Mouse (Mus musculus) lung, embryonic 16.5 days (tissue): ENCODE data around the gene Hdac7. TPM values are rescaled to one million over a fixed set of nuclear protein-coding genes. Genes with fewer than 3 reads are reported as not detected.

Source experiments
- ATAC-seq: fragments of 200-750 bp; cut with Nextera tagmentation; 2 replicates; pipeline ENCODE4 v1.8.0; 2017; ENCODE audit warnings: low read depth, mild to moderate bottlenecking, moderate library complexity
- H3K27ac ChIP-seq: fragments of 300-500 bp; sonication (generic); 2 replicates; pipeline ENCODE4 v1.5.1; 2014; ENCODE audit warnings: mild to moderate bottlenecking, control low read depth, low read length
- H3K27me3 ChIP-seq: fragments of 300-500 bp; sonication (generic); 2 replicates; pipeline ENCODE4 v1.6.1; 2014; ENCODE audit warnings: low read depth, low read length, mixed read lengths; ENCODE audit not compliant: control insufficient read depth, insufficient read depth
- H3K36me3 ChIP-seq: fragments of 300-500 bp; sonication (generic); 2 replicates; pipeline ENCODE4 v1.6.1; 2014; ENCODE audit warnings: low read length; ENCODE audit not compliant: control insufficient read depth, insufficient read depth
- H3K4me1 ChIP-seq: fragments of 300-500 bp; sonication (generic); replicated peaks from 2 replicates; pipeline ENCODE4 v1.6.1; 2014; ENCODE audit warnings: low read length, mixed read lengths; ENCODE audit not compliant: control insufficient read depth, insufficient read depth
- H3K4me2 ChIP-seq: fragments of 300-500 bp; sonication (generic); 2 replicates; pipeline ENCODE4 v1.6.1; 2014; ENCODE audit warnings: low read depth, low read length, control low read depth
- H3K4me3 ChIP-seq: fragments of 300-500 bp; sonication (generic); 2 replicates; pipeline ENCODE4 v1.5.1; 2014; ENCODE audit warnings: mild to moderate bottlenecking, low read length, control low read depth
- H3K9ac ChIP-seq: fragments of 300-500 bp; sonication (generic); 2 replicates; pipeline ENCODE4 v1.6.1; 2014; ENCODE audit warnings: low read length, control low read depth
- H3K9me3 ChIP-seq: fragments of 300-500 bp; sonication (generic); 2 replicates; pipeline ENCODE4 v1.6.1; 2016; ENCODE audit warnings: low read length; ENCODE audit not compliant: control insufficient read depth
- WGBS: fragments of 180-500 bp; shearing (Covaris S2); extraction: QIAGEN DNeasy Blood & Tissue Kit; methylation state at CpG from one replicate; pipeline ENCODE4 v1.1.7; 2014; 5-methylcytosine and 5-hydroxymethylcytosine counted together
- polyA plus RNA-seq: library from polyadenylated mRNA; unstranded; fragments of >200 nt; fragmentation: Nextera tagmentation; extraction: Ambion mirVana; gene quantifications from 2 replicates; pipeline ENCODE4 v1.2.1, GENCODE M21; 2015

The Hdac7 gene
- polyA plus RNA-seq, 1 experiment from 2014 or later = 44.2 TPM

DNA sequence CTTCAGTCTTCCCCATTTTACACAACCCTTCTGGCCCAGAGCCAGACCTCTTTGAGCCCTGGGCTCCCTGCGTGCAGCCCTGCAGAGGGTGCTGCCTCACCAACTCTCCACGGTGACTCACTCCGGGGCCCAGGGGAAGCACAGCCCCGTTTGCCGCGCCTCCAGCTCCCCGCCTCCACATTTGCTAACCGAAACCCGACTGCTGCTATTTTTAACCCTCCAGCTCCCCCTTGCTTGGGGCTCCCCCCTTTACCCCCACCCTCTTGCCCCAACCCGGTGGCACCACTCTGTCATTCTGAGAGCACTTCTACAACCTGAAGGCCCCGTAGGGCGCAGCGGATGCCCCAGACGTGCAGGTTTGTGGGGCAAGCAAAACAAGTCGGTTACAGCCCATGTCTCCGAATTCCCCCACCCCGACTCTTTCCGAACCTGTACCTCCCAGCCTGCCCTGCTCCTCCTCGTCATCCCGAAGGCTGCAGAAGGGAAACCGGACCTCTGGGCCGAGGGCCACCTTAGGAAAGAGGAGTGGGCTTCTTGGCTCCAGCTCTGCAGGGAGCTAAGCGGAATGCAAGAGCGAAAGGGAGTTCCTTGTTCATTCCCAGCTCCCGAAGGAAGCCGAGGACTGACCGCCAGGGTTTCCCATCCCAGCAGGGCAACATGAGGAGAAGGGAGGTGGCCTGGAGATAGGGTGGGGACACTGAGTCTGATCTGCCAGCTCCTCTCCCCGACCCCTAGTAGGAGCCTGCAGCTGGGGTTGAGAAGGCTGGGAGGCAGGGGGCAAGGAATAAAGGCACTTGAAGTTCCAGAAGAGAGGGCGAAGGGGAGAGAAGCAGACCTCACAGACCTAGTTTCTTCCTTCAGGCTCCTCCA is 19.0 kb downstream of the Hdac7 start:
- peaks cover 88% of the 10 kb centered on the region for H3K4me1 ChIP-seq
- H3K27ac ChIP-seq = peak overlapping the region; percentile 95
- peak; percentile 84 for ATAC-seq
- H3K9me3 ChIP-seq = no peaks in the 10 kb centered on the region
- 6% methylated on average over 29 of the region's 29 CpGs for WGBS
- peak overlapping the region; percentile 69 for H3K9ac ChIP-seq
- peak overlapping the region; percentile 45 for H3K4me3 ChIP-seq
- peaks cover 2% of the 10 kb centered on the region; the same call in 1 of the 2 replicates for H3K36me3 ChIP-seq
- H3K4me2 ChIP-seq = peak overlapping the region; percentile 72
- H3K27me3 ChIP-seq = no peaks in the 10 kb centered on the region

DNA sequence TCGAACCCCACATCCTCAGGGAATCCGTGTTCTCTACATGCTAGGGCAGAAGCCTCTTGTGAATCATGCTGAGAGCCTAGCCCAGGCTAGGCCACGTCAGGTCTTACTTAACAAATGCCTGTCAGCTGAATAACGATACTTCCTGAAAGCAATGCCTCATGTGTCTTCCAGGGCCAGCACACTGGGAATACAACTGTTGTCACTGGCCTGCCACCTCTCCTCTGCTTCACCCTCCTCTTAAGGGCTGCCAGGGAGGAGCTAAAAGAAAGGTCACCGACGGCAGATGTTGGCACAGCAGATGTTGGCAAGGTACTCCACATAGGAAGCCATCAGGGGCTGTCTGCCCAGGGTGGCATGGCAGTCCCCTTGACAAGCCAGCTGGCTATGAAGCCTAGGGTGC is 20.3 kb downstream of the Hdac7 start:
- H3K4me3 ChIP-seq = no peak overlapping the region
- peaks cover 2% of the 10 kb centered on the region; the same call in 1 of the 2 replicates for H3K36me3 ChIP-seq
- H3K27ac ChIP-seq = no peak overlapping the region
- H3K4me2 ChIP-seq = no peak overlapping the region
- H3K9ac ChIP-seq = peak overlapping the region; percentile 24; the same call in 1 of the 2 replicates
- no peaks in the 10 kb centered on the region for H3K27me3 ChIP-seq
- ATAC-seq = no peak
- WGBS = 65% methylated on average over 6 of the region's 6 CpGs
- H3K4me1 ChIP-seq = peaks cover 77% of the 10 kb centered on the region
- H3K9me3 ChIP-seq = no peaks in the 10 kb centered on the region

- 75% methylated on average over 12 of the region's 12 CpGs for WGBS
These were observed 20.8 kb downstream of the Hdac7 start for GRCm38 (mm10) chr15:97823479-97823878.

GRCm38 (mm10) chr15:97822545-97823228 is 21.6 kb downstream of the Hdac7 start:
- H3K27ac ChIP-seq = peak overlapping the region; percentile 61
- 32% methylated on average over 11 of the region's 12 CpGs for WGBS

More at GRCm38 (mm10) chr15:97823479-97823878, 20.8 kb downstream of the Hdac7 start:
- H3K9ac ChIP-seq = no peak overlapping the region
- no peaks in the 10 kb centered on the region for H3K27me3 ChIP-seq
- no peak overlapping the region for H3K4me2 ChIP-seq
- peaks cover 71% of the 10 kb centered on the region for H3K4me1 ChIP-seq
- H3K27ac ChIP-seq = peak overlapping the region; percentile 61
- no peak for ATAC-seq
- H3K9me3 ChIP-seq = no peaks in the 10 kb centered on the region
- peaks cover 2% of the 10 kb centered on the region; the same call in 1 of the 2 replicates for H3K36me3 ChIP-seq
- H3K4me3 ChIP-seq = no peak overlapping the region

DNA sequence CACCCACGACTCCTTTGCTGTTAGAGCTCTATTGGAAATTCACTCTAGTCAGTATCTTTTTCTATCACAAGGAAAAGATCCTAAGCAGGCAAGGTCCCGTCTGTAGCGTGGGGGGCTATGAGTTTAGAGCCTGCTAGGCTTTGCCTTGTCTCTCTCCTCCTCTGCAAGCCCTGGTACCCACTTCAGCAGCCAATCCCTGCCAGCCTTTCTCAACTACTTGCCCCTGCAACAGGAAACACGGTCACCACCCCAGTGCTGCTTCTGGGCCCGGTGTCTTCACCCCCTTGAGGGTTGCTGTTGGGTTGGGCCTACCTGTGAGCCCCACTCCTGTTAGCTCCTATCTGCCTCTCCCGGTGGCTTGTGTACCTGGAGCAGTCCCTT is 22.3 kb downstream of the Hdac7 start:
- peaks cover 66% of the 10 kb centered on the region for H3K4me1 ChIP-seq
- peak overlapping the region; percentile 61 for H3K27ac ChIP-seq
- H3K9me3 ChIP-seq = no peaks in the 10 kb centered on the region
- H3K27me3 ChIP-seq = no peaks in the 10 kb centered on the region
- H3K4me3 ChIP-seq = no peak overlapping the region
- H3K9ac ChIP-seq = no peak overlapping the region; the same call in 1 of the 2 replicates
- H3K36me3 ChIP-seq = peaks cover 2% of the 10 kb centered on the region; the same call in 1 of the 2 replicates
- WGBS = 60% methylated on average over 6 of the region's 6 CpGs
- H3K4me2 ChIP-seq = no peak overlapping the region
- no peak for ATAC-seq

More at GRCm38 (mm10) chr15:97822545-97823228, 21.6 kb downstream of the Hdac7 start:
- peaks cover 2% of the 10 kb centered on the region; the same call in 1 of the 2 replicates for H3K36me3 ChIP-seq
- H3K27me3 ChIP-seq = no peaks in the 10 kb centered on the region
- 0 out of 2 replicates have a peak overlapping the region, but pooled peaks have one; percentile 8 for H3K4me2 ChIP-seq
- no peaks in the 10 kb centered on the region for H3K9me3 ChIP-seq
- H3K4me1 ChIP-seq = peaks cover 66% of the 10 kb centered on the region
- peak; percentile 61 for ATAC-seq
- no peak overlapping the region for H3K4me3 ChIP-seq
- H3K9ac ChIP-seq = no peak overlapping the region

DNA sequence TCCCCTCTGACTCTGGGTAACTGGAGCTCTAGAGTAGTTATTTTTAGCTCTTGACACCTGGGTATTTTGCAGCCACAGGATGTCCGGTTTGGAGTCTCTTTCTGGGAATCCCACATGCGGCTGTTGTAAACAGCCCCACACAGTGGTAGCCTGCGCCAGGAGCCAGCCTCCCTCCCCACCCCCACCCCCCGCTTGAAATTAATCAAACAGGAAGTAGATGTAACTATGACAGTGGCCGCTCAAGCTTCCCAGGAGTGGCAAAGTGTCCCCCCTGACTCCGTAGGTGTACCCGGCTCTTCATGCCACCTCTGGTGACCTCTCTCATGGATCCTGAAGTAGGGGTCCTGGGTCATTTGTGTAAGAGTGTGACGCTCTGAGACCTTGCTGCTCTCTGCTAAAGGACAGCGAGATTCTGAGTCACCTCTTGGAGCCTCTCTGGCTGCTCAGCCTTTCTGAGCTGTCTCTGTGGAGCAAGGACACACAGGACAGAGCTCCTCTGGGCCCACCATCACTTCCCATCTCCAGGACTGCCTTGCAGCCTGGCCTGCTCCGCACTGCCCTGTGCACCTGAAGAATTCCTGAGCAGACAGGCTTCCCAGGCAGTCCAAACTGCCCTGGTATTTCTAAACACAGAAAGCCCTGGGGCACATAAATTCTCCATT is 22.9 kb downstream of the Hdac7 start:
- Histone ChIP-seq H3K4me3 (no peak overlapping the region), H3K4me2 (0 out of 2 replicates have a peak overlapping the region, but pooled peaks have one; percentile 8), H3K27me3 (no peaks in the 10 kb centered on the region), H3K36me3 (no peaks in the 10 kb centered on the region; the same call in 1 of the 2 replicates), H3K27ac (peak overlapping the region; percentile 61), H3K9ac (no peak overlapping the region; the same call in 1 of the 2 replicates), H3K4me1 (peaks cover 61% of the 10 kb centered on the region), H3K9me3 (no peaks in the 10 kb centered on the region)
- WGBS = 29% methylated on average over 10 of the region's 10 CpGs
- peak; percentile 30 for ATAC-seq

DNA sequence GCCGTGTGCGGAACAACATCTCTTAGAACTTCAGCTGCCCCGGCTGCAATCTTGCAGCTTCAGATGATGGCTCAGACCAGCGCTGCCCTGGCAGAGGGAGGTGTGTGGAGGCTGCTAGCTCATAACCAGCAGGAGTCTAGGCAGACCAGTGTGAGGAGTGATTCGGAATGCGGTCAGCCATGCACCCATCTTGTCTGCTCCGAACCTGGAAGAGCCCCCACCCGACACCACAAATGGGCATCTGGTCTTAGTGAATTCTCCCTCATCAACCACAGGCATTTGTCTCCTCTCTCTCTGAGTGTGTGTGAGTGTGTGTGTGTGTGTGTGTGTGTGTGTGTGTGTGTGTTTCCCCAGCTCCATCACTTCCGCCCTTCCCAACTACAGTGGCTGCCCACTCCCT is 24.4 kb downstream of the Hdac7 start:
- no peak for ATAC-seq
- Histone ChIP-seq H3K9me3 (no peaks in the 10 kb centered on the region), H3K9ac (no peak overlapping the region), H3K36me3 (no peaks in the 10 kb centered on the region; the same call in 1 of the 2 replicates), H3K27me3 (no peaks in the 10 kb centered on the region), H3K4me2 (no peak overlapping the region), H3K27ac (no peak overlapping the region), H3K4me3 (no peak overlapping the region), H3K4me1 (peaks cover 47% of the 10 kb centered on the region)
- WGBS = 87% methylated on average over 9 of the region's 9 CpGs

DNA sequence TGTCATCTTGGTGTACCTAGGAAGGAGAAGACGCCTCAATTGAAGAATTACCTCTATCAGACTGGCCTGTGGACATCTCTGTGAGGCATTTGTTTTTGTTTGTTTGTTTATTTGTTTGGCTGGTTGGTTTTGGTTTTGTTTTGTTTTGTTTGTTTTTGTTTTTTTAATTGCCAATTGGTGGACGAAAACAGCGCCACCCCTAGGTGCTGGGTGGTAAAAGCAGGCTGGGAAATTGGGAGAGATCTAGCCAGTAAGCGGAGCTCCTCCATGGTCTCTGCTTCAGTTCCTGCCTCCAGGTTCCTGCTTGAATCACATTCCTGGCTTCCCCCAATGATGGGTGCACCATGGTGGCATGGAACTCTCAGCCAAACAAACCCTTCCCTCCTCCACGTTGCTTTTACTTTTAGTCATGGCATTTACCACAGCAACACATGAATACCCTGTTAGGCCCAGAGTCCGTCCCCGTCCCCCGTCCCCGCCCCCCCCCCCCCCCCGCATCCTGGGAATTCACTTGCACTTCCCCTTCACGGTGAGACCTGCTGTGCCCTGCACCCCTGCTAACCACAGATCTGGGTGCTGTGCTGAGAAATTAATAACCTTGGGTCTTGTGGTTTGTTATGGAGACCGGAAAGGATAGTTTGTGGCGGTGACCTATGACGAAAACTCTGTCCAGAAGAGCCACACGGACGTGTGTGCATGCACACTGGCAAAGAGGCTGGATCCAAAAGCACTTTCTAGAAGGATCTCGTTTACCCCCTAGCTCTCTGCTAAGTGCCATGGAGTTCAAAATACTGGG is 27.9 kb downstream of the Hdac7 start:
- H3K27ac ChIP-seq = no peak overlapping the region
- no peaks in the 10 kb centered on the region; the same call in 1 of the 2 replicates for H3K36me3 ChIP-seq
- H3K4me3 ChIP-seq = no peak overlapping the region
- H3K9me3 ChIP-seq = no peaks in the 10 kb centered on the region
- no peak for ATAC-seq
- H3K27me3 ChIP-seq = no peaks in the 10 kb centered on the region
- H3K9ac ChIP-seq = no peak overlapping the region
- H3K4me1 ChIP-seq = peaks cover 39% of the 10 kb centered on the region
- no peak overlapping the region for H3K4me2 ChIP-seq
- WGBS = 88% methylated on average over 17 of the region's 17 CpGs
